Mouse (Mus musculus) brain, adult 2 months (tissue): Measurements from ENCODE around the gene Ebi3.

Source experiments
- DNase-seq: peaks from one replicate; pipeline ENCODE4 v3.0.0; 2011; ENCODE audit warnings: low read depth, low spot score

The Ebi3 gene

DNA sequence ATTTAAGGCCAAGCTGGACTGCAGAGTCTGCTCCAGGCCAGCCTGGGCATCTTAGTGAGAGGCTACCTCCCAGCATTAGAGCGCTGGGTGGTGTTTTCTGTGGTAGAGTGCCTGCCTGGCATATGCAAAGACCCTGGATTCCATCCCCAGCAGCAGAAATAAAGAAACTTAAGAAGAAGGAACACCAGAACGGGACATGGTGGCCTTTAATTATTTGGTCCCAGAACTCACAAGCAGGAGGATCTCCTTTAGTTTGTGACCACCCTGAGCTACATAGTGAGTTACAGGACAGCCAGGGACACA is 6.1 kb downstream of the Ebi3 start:
- DNase-seq, result no peak

DNA sequence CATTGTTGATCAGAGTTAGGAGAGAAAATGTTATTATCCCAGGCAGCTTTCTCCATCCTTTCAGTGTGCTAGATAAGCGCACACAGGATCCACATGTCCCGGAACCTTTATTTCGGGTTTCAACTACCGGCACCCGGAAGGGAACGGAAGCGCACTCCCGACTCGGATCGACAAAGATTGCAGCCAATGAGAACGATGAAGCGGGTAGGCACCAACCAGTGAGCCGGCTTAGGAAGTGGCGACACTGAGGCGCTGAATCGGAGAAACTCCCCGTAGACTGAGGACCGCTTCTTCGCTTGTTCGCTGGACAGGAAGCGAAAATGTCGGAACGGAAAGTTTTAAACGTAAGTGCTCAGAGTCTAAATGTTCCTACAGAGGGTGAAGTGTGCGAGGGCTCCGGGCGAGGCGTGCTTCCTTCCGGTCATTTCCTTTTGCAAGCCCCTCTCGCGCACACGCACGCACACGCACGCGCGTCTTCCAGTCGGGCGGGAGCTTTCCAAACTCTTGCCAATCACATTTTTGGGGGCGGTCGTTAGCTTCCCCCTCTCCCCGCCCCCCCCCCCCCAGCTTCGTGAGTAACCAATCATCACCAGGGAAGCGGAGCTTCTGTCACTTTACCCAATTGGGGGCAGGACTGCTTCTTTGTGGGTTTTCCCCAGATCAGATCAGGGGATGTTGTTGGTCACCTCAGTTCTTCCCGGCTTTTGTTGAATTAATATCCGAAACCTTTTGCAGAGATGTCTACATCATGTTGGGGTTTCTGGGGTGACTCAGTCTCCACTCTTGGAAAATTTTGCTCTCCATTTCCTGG is 6.7 kb downstream of the Ebi3 start, which contains the start of gene Yju2:
Gene Yju2, plus strand, starts transcription at position 182 of the 811 bp plus-strand sequence.
- peak; percentile 99 for DNase-seq

DNA sequence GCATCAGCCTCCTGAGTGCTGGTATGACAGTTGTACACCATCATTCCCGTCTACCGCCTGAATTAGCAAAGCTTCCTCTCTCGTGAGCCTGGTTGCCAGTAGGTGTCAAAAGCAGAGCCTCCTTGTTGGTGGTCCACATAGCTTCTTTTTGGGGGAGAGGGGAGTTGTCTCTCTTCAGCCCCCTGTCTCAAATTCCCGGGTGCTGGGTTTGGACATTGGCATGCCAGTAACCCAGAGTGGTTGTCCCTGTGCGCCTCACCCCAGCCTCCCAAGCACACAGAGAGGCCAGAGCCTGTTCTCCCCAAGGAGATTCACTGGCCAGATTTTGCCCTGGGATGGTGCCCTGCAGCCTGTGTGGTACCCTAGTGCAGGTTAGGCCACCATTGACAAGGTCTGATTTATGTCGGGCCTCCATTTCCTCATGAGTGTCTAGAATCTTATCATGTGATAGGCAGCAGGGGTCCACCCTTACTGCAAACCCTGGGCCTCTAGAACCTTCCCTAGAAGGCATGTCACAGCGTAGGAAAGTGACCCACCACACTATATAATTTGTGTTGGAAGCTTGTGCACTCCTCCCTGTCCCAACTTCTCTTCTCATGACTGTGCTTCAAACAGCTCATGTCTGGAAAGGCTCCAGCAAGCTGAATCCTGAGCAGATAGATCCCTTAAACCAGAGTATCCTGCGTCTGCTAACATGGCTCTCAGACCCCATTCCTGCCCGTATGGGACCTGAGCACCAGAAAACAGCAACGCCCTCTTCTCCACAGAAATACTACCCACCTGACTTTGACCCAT is 7.7 kb downstream of the Ebi3 start:
- DNase-seq, result no peak

DNA sequence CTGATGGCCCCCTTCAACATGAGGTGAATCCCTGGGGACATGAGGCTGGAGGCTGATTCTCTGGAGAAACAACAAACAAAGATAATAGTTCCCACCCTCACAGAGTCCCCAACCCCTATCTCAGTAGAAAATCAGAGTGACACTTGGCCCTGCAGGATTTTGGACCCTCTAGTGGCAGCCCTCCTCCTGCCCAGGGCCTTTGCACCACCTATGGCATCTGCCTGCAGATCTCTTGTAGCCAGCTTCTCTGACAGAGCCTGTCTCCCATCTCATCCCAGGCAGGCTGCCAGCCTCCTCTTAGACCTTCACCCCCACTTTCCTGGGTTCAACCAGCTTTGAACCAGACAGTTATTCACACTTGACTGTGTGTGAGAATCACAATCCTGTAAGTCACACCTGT is 8.4 kb downstream of the Ebi3 start:
- DNase-seq, result no peak

DNA sequence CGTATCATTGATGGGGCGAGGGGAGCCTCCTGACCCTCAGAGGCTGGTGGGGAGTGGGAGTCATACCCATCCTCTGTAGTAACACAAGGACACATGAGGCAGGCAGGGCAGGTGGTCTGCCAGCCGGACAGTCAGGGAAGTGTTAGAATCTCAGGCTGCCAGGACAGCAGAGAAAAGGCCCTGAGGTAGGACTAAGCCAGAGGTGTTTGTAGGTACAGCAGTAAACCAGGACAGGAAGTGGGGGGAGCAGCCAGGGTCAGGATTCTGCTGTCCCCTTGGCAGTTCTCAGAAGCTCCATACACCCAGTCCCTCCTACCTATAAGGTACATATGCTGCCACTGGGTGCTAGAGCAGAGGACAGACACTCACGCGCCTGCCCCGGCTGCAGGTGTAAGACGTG is 9.2 kb downstream of the Ebi3 start:
- DNase-seq, result no peak

DNA sequence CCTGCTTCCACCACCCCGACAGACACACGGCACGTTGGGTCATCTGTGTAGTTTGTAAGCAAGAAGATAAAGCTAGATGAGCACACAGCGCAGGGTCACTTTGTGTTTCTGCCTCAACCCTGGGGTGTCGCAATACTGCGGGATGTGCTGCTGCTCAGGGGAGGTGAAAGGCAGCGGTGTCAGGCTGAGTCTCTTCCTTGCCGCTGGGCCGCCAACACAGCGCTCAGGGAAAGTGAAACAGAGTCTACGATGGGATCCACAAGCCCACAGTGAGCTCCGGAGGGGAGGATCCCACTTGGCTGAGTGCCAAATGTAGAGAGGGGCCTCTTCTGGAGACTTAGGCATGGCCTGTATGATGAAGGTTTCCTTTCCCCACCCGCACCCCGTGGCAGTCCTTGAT is 10.7 kb downstream of the Ebi3 start:
- no peak for DNase-seq

DNA sequence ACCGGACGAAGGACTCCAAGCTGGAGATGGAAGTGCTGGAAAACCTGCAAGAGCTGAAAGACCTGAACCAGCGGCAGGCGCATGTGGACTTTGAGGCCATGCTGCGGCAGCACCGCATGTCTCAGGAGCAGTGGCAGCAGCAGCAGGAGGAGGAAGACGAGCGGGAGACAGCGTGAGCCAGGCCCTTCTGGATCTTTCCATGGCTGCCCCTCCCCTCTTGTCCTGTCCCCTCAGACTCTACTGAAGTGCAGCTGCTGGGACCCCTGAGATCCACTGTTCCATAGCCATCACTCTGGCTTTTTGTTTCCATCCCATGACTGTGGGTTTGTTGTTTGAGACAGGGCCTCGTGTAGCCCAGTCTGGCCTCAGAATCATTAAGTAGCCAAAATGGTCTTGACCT is 12.1 kb downstream of the Ebi3 start:
- DNase-seq, result no peak

DNA sequence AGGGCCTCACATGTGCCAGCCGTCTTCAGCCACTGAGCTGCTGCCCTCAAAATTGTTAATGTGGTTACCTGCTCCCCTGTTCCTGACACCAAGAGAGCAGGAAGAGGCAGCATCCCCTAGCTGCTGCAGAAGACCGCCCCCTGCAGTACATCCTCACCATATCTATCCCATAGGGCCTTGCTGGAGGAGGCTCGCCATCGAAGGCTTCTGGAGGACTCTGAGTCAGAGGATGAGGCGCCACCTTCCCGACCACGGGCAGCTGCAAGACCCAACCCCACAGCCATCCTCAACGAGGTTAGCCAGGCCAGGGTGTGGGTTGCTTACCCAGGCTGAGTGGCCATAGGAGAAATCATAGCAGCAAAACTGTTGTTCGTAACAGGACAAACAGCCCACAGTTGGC is 12.6 kb downstream of the Ebi3 start:
- DNase-seq, result no peak

DNA sequence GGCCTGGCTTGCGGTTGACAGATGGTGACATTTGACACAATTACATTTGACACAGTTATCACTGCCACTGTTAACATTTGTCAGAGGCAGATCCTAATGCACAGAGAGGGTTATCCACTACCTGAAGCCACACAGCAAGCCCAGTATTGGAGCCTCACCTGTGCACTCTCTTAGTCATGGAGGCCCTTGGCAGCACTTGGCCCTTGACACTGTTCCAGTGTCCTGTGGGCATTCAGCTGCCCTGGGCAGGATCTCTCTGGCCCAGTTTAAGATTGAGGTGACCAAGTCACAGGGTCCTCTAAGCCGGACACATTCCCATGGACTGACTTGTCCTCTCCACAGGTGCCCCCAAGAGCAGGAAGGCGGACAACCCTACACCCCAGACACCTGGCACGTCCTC is 14.7 kb downstream of the Ebi3 start:
- DNase-seq, result peak; percentile 42

DNA sequence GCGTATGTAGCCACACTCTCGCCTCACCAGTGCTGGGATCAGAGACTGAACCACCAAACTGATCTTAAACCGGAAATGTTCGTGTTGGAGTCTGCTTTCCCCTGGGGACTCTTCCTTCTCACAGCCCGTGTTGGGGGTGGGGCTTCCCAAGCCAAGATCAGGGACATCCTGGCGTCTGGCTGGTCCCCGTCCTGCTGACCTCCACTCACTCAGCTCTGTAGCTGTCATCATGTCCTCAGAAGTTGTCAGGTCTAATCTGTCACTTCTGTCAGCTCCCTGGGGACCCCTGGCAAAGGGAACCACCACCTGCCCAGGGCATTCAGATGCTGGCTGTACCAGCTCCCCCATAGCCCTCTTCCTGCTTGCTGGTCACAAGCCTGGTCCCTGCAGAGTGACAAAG is 15.8 kb downstream of the Ebi3 start:
- DNase-seq, result no peak

DNA sequence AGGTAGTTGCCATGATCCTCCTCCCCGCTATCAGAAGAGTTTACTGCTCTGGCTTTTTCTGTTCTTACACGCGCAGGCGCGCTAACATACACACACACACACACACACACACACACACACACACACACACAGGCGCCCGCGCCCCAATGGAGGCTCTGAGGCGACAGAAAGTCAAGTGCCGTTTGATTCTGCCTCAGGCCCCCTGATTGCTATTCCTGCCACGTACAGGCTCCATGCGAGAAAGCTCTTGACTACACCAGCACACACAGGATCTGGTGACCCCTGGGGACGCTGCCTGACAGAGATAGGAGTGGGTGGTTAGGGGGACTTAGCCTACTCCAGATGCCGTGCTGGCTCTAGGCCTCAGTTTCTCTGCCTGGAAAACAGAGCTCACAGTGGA is 17.1 kb downstream of the Ebi3 start:
- peak; percentile 64 for DNase-seq

DNA sequence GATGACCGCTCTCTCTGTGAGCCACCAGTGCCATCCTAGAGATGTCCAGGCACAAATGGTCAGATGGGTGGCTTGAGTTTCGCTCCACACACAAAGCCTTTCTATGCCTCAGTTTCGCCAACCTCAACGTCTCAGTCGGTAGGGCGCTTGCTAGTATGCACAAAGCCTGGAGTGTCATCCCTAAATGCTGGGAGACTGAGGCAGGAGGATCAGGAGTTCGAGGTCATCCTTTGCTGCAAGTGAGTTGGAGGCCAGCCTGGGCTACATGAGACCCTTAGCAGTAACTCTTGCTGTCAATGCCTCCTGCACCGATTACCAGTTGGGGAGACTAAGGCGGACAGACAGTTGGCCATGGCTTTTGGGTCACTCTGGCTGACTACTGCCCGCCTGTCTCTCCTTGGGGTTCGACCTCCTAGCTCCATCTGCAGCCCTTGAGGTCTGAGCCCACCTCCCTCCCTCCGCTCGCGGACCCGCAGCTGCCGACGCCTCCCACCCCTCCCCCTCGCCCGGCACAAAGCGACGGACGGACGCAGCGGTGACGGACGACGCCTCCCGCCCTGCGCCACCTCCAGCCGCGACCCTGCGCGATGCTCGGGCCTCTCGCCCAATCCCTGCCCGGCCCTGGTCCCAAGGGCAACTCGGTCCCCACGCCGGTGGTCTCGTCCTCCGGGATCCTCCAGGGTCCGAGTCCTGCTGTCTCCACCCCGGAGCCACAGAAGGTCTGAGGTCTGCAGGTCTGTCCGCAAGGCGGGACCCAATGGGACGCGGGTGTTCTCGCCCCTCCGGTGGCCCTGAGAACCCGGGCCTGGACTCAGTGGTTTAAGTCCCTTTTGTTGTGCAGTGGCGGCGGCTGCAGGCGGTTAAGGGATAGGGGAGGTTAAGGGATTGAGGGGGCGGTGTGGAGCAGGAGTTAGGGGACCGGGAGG is 17.8 kb downstream of the Ebi3 start, which contains the start of gene Shd:
Gene Shd, plus strand, starts transcription at position 502 of the 926 bp plus-strand sequence.
- DNase-seq, result peak; percentile 61

DNA sequence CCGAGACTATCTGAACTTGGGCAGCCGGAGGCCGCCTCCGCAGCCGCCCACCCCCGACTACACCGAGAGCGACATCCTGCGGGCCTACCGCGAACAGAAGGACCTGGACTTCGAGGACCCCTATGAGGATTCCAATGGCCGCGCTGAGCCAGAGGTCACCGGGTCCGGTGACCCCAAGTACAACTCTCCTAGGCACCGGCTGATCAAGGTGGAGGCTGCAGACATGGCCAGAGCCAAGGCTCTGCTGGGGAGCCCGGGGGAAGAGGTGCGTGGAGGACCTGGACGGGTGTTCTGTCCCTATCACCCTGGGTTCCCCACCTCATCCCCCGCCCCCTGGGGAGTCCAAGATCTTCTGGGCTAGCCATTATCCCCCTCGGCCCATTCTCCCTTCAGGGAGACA is 19.0 kb downstream of the Ebi3 start:
- no peak for DNase-seq

DNA sequence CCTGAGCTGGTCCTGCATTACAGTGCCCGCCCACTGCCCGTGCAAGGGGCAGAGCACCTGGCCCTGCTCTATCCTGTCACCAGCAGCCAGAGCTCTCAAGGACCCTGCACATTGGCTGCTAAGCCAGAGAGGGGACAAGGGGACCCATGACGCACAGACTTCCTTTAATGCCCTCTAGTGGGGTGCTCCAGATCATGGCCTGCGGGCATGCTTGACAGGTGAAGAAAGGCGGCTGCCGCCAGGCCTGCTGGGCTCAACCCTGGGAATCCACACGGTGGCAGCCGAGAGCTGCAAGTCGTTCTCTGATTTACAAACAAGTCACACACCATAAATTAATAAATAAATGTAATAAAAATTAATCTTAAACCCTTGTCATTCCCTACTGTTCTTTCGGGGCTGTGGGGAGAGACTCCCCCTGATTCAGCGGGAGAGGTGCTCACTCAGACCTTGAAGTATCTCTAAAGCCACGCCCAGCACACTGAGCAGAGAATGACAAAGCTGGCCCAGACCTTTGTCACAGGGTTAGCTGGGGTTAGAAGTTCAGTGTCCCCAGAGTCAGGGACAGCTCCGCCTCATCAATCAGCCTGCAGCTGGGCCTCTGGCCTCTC is 23.9 kb downstream of the Ebi3 start:
- peak; percentile 91 for DNase-seq

DNA sequence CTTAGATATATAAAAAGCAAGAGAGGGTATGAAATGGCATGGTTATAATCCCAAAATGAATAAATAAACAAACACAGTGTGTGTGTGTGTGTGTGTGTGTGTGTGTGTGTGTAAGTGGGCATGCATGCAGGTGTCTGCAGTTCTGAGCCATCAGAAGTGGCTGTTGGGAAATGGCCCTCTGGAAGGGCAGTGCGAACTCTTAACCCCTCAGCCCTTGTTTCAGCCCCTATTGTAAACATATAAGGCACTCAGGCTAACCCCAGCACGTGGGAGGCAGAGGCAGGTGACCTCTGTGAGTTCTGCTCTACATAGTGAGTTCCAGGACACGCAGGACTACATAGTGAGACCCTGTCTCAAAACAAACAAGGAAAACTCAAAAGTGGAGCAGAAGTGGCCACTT is 24.9 kb downstream of the Ebi3 start:
- no peak for DNase-seq

DNA sequence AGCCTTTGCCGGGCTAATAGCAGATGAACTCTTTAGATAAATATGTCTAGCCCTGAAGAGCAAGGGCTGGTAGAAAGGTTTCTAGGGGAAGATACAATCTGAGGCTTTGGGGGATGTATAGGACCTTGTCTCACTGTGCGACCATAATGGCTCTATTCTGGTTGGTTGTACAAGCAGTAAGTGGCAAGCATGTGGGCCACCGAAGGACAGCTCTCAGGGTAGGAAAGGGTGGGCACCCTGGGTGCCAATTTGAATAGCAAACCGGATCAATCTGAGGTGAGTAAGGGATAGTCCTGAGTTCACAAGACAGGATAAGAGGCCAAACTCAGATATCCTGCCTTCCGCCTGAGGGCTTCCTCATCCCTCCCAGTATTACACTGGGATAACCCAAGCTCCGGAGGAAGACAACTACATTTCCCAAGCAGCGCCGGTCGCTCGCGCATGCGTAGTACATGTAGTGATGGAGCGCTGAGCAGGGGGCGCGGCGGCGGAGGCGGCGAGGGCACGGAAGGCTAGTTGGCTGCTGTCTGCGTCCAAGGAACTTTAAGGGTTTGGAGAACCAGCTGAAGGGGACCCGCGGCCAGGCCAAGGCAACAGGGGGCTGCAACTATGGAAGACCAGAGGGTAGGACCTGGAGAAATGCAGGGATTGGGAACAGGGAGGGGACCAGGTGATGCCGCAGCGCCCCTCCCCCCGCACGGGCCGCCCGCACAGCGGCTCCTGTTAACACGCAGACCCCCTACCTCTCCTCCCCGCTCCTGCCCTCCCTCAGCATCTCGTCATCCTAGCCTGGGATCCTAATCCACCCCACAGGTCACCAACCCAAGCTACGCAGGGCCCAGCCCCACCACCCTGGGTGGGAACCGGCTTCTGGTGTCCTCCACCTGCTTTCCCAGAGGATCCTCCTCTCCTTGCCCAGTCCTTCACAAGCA is 33.9 kb downstream of the Ebi3 start, which contains the start of gene Fsd1:
Gene Fsd1, plus strand, starts transcription at position 480 of the 932 bp plus-strand sequence.
- peak; percentile 90 for DNase-seq

DNA sequence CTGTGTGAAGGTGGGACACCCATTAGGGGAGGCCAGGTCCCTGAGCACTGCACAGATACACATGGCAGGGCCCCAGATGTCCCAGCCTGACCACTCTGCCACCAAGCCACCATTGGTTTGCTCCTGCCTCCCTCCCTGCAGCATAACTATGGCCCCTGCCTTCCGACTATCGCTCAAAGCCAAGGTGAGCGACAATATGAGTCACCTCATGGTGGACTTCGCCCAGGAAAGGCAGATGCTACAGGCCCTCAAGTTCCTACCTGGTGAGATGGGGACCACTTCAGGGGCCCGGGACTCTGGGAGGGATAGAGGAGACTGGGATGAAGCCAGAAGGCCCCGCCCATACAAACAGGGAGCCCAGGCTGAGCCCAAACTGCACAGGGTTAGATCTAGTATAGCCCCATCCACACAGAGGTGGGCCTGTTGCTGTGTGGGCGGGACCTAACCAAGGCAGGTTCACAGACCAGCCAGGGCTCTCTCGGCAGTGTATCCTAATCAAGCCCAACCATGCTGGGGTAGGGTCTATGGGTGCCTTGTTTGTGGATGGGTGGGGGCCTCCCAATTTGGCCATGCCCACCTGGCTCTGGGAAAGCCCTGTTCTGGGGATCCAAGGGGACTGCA is 37.9 kb downstream of the Ebi3 start:
- no peak for DNase-seq

DNA sequence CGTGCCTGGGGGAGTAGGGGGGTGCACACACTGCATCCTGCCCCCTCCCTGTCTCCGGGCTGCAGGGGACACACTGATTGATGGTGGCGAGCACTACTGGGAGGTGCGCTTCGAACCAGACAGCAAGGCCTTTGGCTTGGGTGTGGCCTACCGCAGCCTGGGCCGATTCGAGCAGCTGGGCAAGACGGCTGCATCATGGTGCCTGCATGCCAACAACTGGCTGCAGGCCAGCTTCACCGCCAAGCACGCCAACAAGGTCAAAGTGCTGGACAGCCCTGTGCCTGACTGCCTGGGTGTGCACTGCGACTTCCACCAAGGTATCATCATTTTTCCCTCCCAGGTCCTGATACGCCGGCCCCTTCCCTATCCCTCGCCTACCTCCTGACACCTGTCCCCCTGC is 43.6 kb downstream of the Ebi3 start:
- DNase-seq, result no peak

DNA sequence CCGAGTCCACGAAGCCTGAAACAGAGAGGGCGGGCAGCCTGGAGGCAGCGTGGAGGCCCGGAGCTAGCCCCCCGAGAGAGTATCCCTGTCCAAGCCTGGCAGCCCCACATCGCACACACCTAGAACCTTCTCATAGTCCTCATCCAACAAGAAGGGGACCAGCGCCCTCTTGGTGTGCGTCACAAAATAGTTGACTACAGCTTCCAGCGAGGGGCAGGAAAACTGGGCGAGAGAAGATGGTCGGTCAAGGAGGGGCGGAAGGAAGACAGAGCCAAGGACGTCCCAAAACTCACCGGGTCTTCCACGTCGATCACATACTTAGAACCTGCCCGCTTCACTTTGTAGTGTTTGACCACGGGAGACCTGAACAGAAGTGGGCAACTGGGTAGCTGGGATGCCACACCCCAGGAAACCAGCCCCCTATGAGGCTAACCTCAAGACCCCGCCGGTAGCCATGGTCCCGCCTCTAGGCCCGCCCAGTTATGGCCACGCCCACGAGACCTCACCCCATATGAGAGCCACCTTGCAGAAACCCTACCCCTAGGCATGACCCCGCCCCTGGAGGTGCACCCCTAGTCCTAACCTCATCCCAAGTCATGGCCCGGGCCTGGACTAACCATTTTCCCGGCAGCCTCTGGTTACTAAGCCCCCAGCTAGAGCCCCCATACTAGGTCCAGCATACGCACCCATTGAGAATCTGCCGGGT is 47.5 kb downstream of the Ebi3 start:
- DNase-seq, result no peak
